Comparison of ENCODE assay signal across 8 mouse cellular contexts in the genomic region with DNA sequence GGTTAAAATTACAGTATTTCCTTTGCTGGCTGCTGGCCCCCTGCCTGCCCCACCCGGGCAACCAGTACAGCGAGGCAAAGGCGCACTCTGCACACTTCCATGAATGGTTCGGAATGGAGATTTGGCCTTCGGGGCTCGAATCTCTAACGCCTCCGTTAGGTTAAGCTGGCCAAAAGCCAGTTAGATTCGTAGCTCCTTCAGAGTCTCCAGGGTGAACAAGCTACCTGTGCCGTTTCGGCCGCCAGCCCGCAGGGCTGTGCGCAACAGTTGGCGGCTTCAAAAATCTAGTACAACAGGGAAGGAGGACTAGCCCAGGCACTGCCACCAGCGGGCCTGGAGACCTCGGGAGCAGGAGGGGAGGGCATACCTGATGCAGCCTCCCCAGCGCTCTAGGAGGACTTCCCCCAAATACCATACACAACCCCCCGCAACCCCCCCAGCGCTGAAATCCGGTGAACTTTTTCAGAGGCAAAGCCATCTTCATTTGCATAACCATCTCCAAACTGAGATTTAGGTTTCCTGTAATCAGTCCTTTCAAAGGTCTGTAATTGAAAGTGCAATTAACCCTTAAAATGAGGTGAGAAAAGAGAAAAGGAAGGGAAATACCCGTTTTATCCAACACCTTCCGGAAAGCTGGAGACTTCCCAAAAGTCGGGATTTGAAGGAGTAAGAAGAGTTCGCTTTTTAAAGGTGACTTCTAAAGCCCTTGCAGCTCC. TPM values are rescaled to one million over a fixed set of nuclear protein-coding genes. Genes with fewer than 3 reads are reported as not detected.
DNase-seq lines count a peak whose midpoint lies in the region; ATAC-seq and TF ChIP-seq lines count a peak whose summit lies in the region.

No protein-coding gene starts in this region.

- no peaks in the 10 kb centered on the region for H3K27me3 ChIP-seq in testis, adult 2 months (ENCODE audit: control insufficient read depth, insufficient read depth, low read length)
- H3K27me3 ChIP-seq in forebrain, embryonic 14.5 days (replicated peaks; ENCODE audit: control insufficient read depth, insufficient read depth, low read length), result no peaks in the 10 kb centered on the region
- no peaks in the 10 kb centered on the region for H3K27me3 ChIP-seq in hindbrain, postnatal 0 days (ENCODE audit: insufficient read depth, low read length)

- no peak for ATAC-seq in forebrain, embryonic 14.5 days
- no peak for ATAC-seq in hindbrain, postnatal 0 days
- ATAC-seq in CD4-positive, CD25-positive, alpha-beta regulatory T cell, adult 4 months, result no peak

- no peak for TF ChIP-seq POLR2A in testis, adult 2 months (IDR thresholded peaks at IDR 0.05; ENCODE audit: control insufficient read depth, low read depth, low read length)

- 28% methylated on average over 25 of the region's 25 CpGs for WGBS in forebrain, embryonic 14.5 days
- 37% methylated on average over 25 of the region's 25 CpGs for WGBS in hindbrain, postnatal 0 days

- peak overlapping the region; percentile 59 for H3K4me2 ChIP-seq in forebrain, embryonic 14.5 days (ENCODE audit: low read length)
- H3K4me2 ChIP-seq in hindbrain, postnatal 0 days (ENCODE audit: low read depth, low read length), result peak overlapping the region; percentile 71

- DNase-seq in testis, postnatal 14 days (ENCODE audit: low spot score), result no peak
- DNase-seq in forebrain, embryonic 14.5 days (ENCODE audit: low spot score), result no peak
- peak; percentile 1 for DNase-seq in hindbrain, postnatal 0 days (ENCODE audit: low spot score)
- DNase-seq in lung, postnatal 10 days, result peak; percentile 10
- no peak for DNase-seq in left cerebral cortex, adult 8-10 months (ENCODE audit: low spot score in 2 of 2)
- no peak for DNase-seq in MN1 (ENCODE audit: low spot score)

- no peaks in the 10 kb centered on the region for H3K9me3 ChIP-seq in forebrain, embryonic 14.5 days (replicated peaks; ENCODE audit: control insufficient read depth, low read length)
- H3K9me3 ChIP-seq in hindbrain, postnatal 0 days (ENCODE audit: low read length), result no peaks in the 10 kb centered on the region

- peak overlapping the region; percentile 42; the same call in 1 of the 2 replicates for H3K27ac ChIP-seq in testis, adult 2 months (ENCODE audit: control insufficient read depth, insufficient read depth, low read depth, low read length)
- peak overlapping the region; percentile 27; the same call in 1 of the 2 replicates for H3K27ac ChIP-seq in forebrain, embryonic 14.5 days (ENCODE audit: low read depth, low read length)
- no peak overlapping the region for H3K27ac ChIP-seq in hindbrain, postnatal 0 days

- no peaks in the 10 kb centered on the region for H3K36me3 ChIP-seq in testis, adult 2 months (ENCODE audit: control insufficient read depth, insufficient read depth, low read length)
- no peaks in the 10 kb centered on the region for H3K36me3 ChIP-seq in forebrain, embryonic 14.5 days (ENCODE audit: control insufficient read depth, insufficient read depth, low read length)
- no peaks in the 10 kb centered on the region for H3K36me3 ChIP-seq in hindbrain, postnatal 0 days (ENCODE audit: insufficient read depth, low read length)

- no peak for TF ChIP-seq CTCF in testis, adult 2 months (IDR thresholded peaks at IDR 0.05; ENCODE audit: control insufficient read depth, insufficient read depth, insufficient replicate concordance, low read depth, low read length)
- TF ChIP-seq CTCF in hindbrain, postnatal 0 days (IDR thresholded peaks at IDR 0.05; ENCODE audit: low read depth), result no peak

- peaks cover 4% of the 10 kb centered on the region for H3K4me1 ChIP-seq in testis, adult 2 months (ENCODE audit: control insufficient read depth, insufficient read depth, low read length)
- H3K4me1 ChIP-seq in forebrain, embryonic 14.5 days (ENCODE audit: control insufficient read depth, insufficient read depth, low read length), result 0 out of 2 replicates have a peak, but pooled peaks cover 2% of the 10 kb centered on the region
- H3K4me1 ChIP-seq in hindbrain, postnatal 0 days (ENCODE audit: insufficient read depth, low read length), result no peaks in the 10 kb centered on the region

- peak overlapping the region; percentile 73 for H3K9ac ChIP-seq in forebrain, embryonic 14.5 days (ENCODE audit: low read length)
- H3K9ac ChIP-seq in hindbrain, postnatal 0 days (replicated peaks; ENCODE audit: low read length), result peak overlapping the region; percentile 46; the same call in 1 of the 2 replicates

- peak overlapping the region; percentile 86 for H3K4me3 ChIP-seq in testis, adult 2 months (ENCODE audit: control insufficient read depth, low read depth, low read length)
- peak overlapping the region; percentile 49 for H3K4me3 ChIP-seq in forebrain, embryonic 14.5 days (ENCODE audit: low read depth, low read length)
- H3K4me3 ChIP-seq in hindbrain, postnatal 0 days (ENCODE audit: low read length), result peak overlapping the region; percentile 48

RNA-seq across cellular contexts. Expression of a gene that starts 1.5 kb away (rescaled TPM):
- 7.5 and 12.2 TPM in 2 replicates for polyA plus RNA-seq in testis, adult 2 months (2012; rRNA removed)
- 25.0 and 25.4 TPM in 2 replicates for polyA plus RNA-seq in forebrain, embryonic 14.5 days (2014; fragmentation: Nextera tagmentation; extraction: Ambion mirVana)
- total RNA-seq in hindbrain, postnatal 0 days (2014; rRNA removed), result 3.1 and 3.2 TPM in 2 replicates
- 9.7 and 10.3 TPM in 2 replicates for polyA plus RNA-seq in hindbrain, postnatal 0 days (2015; fragmentation: Nextera tagmentation; extraction: Ambion mirVana)
- polyA plus RNA-seq in CD4-positive, CD25-positive, alpha-beta regulatory T cell, adult 4 months (2017; shearing (Covaris generic)), result not detected
- 10 to 100 TPM; 18.4 to 20.1 (median 19.3) TPM for total RNA-seq in left cerebral cortex, adult 8-10 months (2022)

Comparison
In these comparisons a context has a peak if more than half of its experiments do, and no peak if none do; other contexts are left out.
1. DNase-seq: peak in hindbrain, postnatal 0 days (single experiment) and lung, postnatal 10 days (single experiment); none in testis, postnatal 14 days (single experiment), forebrain, embryonic 14.5 days (single experiment), left cerebral cortex, adult 8-10 months (0 of 2) and MN1 (single experiment).
2. Peak in every context shown above with its lines, with median percentiles within 50 percentile points of each other: H3K4me3 ChIP-seq.